Mouse (Mus musculus) limb, embryonic 10.5 days (tissue): ENCODE measurements around the gene Egflam. TPM values are rescaled to one million over a fixed set of nuclear protein-coding genes. Genes with fewer than 3 reads are reported as not detected.

ENCODE experiments used
- DNase-seq: peaks from one replicate; pipeline ENCODE4 v3.0.0-alpha.2; 2017; ENCODE audit warnings: low spot score
- H3K27ac ChIP-seq: fragments of 300-500 bp; sonication (generic); 2 replicates; pipeline ENCODE4 v1.5.1; 2016; ENCODE audit warnings: mild to moderate bottlenecking
- H3K27me3 ChIP-seq: fragments of 300-500 bp; sonication (generic); 2 replicates; pipeline ENCODE4 v1.6.1; 2016; ENCODE audit warnings: low read depth, mild to moderate bottlenecking; ENCODE audit not compliant: poor library complexity, severe bottlenecking
- H3K36me3 ChIP-seq: fragments of 300-500 bp; sonication (generic); 2 replicates; pipeline ENCODE4 v1.6.1; 2016; ENCODE audit warnings: mild to moderate bottlenecking, moderate library complexity
- H3K4me1 ChIP-seq: fragments of 300-500 bp; sonication (generic); 2 replicates; pipeline ENCODE4 v1.6.1; 2016
- H3K4me3 ChIP-seq: fragments of 300-500 bp; sonication (generic); 2 replicates; pipeline ENCODE4 v1.5.1; 2016; ENCODE audit warnings: mild to moderate bottlenecking, moderate library complexity
- H3K9me3 ChIP-seq: fragments of 300-500 bp; sonication (generic); replicated peaks from 2 replicates; pipeline ENCODE4 v1.6.1; 2016; ENCODE audit warnings: mild to moderate bottlenecking
- WGBS: fragments of 180-500 bp; shearing (Covaris S2); methylation state at CpG from one replicate; pipeline ENCODE4 v1.1.7; 2016; 5-methylcytosine and 5-hydroxymethylcytosine counted together
- polyA plus RNA-seq: library from polyadenylated mRNA; unstranded; fragments of >200 nt; fragmentation: Nextera tagmentation; extraction: Ambion mirVana; gene quantifications from 2 replicates; pipeline ENCODE4 v1.2.1, GENCODE M21; 2016

Gene Egflam
- polyA plus RNA-seq, 1 experiment from 2014 or later = 11.4 TPM

DNA sequence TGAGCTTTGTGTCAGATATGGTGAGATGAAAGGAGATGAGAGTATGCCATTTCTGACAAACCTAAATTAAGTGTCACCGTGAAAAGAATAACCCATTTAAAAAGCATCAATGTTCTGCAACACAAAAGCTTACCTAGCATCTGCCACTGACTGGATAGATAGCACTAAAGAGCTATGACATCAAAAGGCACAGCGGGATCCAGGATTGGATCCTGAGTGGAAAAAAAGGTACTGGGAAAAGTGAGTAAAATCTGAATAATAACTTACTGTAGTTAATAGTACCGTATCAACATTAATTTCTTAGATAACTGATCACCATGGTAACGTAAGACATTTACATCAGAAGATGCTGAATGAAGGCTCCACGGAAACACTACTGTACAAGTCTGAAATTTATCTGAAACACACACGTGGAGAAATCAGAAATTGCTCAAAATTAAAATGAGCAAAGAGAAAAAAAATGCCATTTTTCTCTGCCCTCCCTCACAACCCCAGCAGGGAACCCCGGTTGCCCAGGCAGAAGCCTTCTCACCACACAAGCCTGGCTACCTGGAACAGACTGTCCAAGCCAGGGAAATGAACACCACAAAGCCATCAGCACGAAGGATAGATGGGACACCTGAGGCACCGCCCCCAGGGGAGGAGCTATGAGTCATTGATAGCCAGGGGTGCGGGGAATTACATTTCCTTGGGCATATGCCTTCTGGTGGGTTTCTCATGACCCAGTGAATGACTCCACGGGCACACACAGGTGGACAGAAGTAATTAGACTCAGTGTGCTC, 63.5 kb downstream of the Egflam start:
- H3K4me3 ChIP-seq = no peak overlapping the region
- H3K27ac ChIP-seq = no peak overlapping the region
- no peaks in the 10 kb centered on the region for H3K9me3 ChIP-seq
- H3K36me3 ChIP-seq = no peaks in the 10 kb centered on the region
- DNase-seq = no peak
- 89% methylated on average over 11 of the region's 11 CpGs for WGBS
- peaks cover 8% of the 10 kb centered on the region for H3K4me1 ChIP-seq
- no peaks in the 10 kb centered on the region for H3K27me3 ChIP-seq

GRCm38 (mm10) chr15:7332875-7333274, 65.3 kb downstream of the Egflam start:
- H3K4me3 ChIP-seq = no peak overlapping the region
- no peaks in the 10 kb centered on the region for H3K4me1 ChIP-seq
- WGBS = 92% methylated on average over 1 of the region's 1 CpGs
- DNase-seq = no peak
- no peaks in the 10 kb centered on the region for H3K27me3 ChIP-seq
- no peaks in the 10 kb centered on the region for H3K9me3 ChIP-seq
- no peak overlapping the region for H3K27ac ChIP-seq
- no peaks in the 10 kb centered on the region for H3K36me3 ChIP-seq

DNA sequence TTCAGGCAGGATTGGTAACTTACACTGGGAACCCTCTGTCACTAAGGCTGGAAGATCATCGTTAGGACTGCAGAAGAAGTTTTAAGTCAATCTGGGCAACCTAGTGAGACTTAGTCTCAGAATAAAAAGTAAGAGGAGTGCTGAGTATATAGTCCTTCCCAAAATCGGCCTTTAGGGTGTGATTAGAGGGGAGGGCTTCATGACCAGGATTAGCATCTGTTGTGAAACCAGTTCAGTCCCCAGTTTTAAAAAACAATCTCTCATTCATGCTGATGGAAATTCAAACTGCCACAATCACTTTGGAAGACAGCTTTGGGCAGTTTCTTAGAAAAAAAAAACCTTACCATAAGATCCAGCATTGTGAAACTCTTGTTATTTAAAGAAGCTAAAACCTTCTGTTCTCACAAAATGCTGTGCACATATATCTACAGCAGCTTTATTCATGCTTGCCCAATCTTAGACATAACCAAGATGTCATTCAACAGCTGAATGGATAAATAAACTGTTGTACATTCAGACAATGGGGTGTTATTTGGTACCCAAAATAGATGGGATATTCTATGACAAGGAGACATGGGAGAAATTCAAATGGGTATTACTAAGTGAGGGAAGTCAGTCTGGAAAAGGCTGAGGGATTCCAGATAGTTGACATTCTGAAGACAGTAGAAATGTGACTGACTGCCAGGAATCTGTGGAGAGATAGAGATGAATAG, 75.4 kb downstream of the Egflam start:
- H3K4me1 ChIP-seq = no peaks in the 10 kb centered on the region
- H3K27me3 ChIP-seq = no peaks in the 10 kb centered on the region
- H3K36me3 ChIP-seq = no peaks in the 10 kb centered on the region
- no peaks in the 10 kb centered on the region for H3K9me3 ChIP-seq
- H3K27ac ChIP-seq = no peak overlapping the region
- no peak for DNase-seq
- 88% methylated on average over 2 of the region's 2 CpGs for WGBS
- H3K4me3 ChIP-seq = no peak overlapping the region

- 85% methylated on average over 4 of the region's 4 CpGs for WGBS
- H3K4me1 ChIP-seq = no peaks in the 10 kb centered on the region
- no peak overlapping the region for H3K27ac ChIP-seq
- no peaks in the 10 kb centered on the region for H3K9me3 ChIP-seq
- H3K36me3 ChIP-seq = no peaks in the 10 kb centered on the region
- peak; percentile 11 for DNase-seq
- no peak overlapping the region for H3K4me3 ChIP-seq
- no peaks in the 10 kb centered on the region for H3K27me3 ChIP-seq
Measured at GRCm38 (mm10) chr15:7320901-7321300, 77.3 kb downstream of the Egflam start.

- WGBS = 89% methylated on average over 9 of the region's 9 CpGs
- no peaks in the 10 kb centered on the region for H3K4me1 ChIP-seq
- H3K9me3 ChIP-seq = no peaks in the 10 kb centered on the region
- no peak overlapping the region for H3K4me3 ChIP-seq
- peak; percentile 21 for DNase-seq
- no peaks in the 10 kb centered on the region for H3K27me3 ChIP-seq
- H3K36me3 ChIP-seq = no peaks in the 10 kb centered on the region
- H3K27ac ChIP-seq = no peak overlapping the region
Measured at GRCm38 (mm10) chr15:7315539-7315938, 82.7 kb downstream of the Egflam start.

DNA sequence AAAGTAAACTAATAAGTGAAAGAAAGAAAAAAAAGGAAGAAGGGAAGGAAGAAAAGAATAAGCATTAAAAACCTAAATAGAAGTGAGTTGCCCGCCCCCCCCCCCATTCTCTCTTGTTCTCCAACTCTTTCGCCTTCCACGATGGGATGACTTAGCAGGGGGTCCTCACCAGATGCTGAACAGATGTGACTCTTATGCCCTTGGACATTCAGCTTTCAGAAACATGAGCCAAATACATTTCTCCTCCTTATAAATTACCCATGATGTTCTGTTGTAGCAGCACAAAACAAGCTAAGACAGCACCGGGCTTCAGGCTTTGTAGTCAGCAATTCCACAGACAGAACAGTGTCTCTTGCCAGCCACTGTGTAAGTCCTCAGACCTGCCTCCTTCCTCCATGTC, 89.5 kb downstream of the Egflam start:
- no peaks in the 10 kb centered on the region for H3K27me3 ChIP-seq
- WGBS = 65% methylated on average over 4 of the region's 4 CpGs
- DNase-seq = peak; percentile 25
- H3K4me3 ChIP-seq = no peak overlapping the region
- H3K36me3 ChIP-seq = no peaks in the 10 kb centered on the region
- peaks cover 4% of the 10 kb centered on the region; the same call in 1 of the 2 replicates for H3K4me1 ChIP-seq
- H3K27ac ChIP-seq = no peak overlapping the region
- H3K9me3 ChIP-seq = no peaks in the 10 kb centered on the region

- no peaks in the 10 kb centered on the region for H3K36me3 ChIP-seq
- no peaks in the 10 kb centered on the region for H3K9me3 ChIP-seq
- H3K27ac ChIP-seq = no peak overlapping the region
- no peak for DNase-seq
- H3K4me1 ChIP-seq = no peaks in the 10 kb centered on the region
- WGBS = 96% methylated on average over 1 of the region's 1 CpGs
- H3K27me3 ChIP-seq = no peaks in the 10 kb centered on the region
- H3K4me3 ChIP-seq = no peak overlapping the region
Measured at GRCm38 (mm10) chr15:7299892-7300291, 98.3 kb downstream of the Egflam start.

- DNase-seq = no peak
- 89% methylated on average over 1 of the region's 1 CpGs for WGBS
- no peaks in the 10 kb centered on the region for H3K27me3 ChIP-seq
- H3K9me3 ChIP-seq = no peaks in the 10 kb centered on the region
- H3K4me3 ChIP-seq = no peak overlapping the region
- H3K36me3 ChIP-seq = no peaks in the 10 kb centered on the region
- H3K27ac ChIP-seq = no peak overlapping the region
- H3K4me1 ChIP-seq = no peaks in the 10 kb centered on the region
Measured at GRCm38 (mm10) chr15:7295199-7295598, 103.0 kb downstream of the Egflam start.

GRCm38 (mm10) chr15:7292854-7293253, 105.3 kb downstream of the Egflam start:
- Histone ChIP-seq H3K4me3 (no peak overlapping the region), H3K27me3 (no peaks in the 10 kb centered on the region), H3K27ac (no peak overlapping the region), H3K9me3 (no peaks in the 10 kb centered on the region), H3K36me3 (no peaks in the 10 kb centered on the region), H3K4me1 (no peaks in the 10 kb centered on the region; the same call in 1 of the 2 replicates)
- no peak for DNase-seq

DNA sequence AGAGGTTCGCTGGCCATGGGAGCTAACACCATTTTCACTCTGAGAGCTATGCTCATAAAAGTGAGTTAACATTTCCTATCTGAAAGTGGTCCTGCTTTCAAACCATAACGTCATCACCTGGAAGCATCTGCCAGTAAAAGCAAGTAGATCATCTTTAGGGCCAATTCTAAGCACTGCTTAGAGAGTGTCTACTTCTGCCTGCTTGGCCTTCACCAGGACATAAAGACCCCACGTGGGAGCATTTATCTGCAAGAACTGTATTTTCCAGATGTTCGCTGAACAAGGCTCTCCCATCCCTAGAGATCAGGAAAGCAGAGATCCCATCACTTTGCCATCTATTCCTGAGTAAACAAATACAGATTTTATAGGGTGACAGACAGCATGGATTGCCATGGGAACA, 108.2 kb downstream of the Egflam start:
- no peaks in the 10 kb centered on the region for H3K9me3 ChIP-seq
- no peak for DNase-seq
- 81% methylated on average over 4 of the region's 4 CpGs for WGBS
- H3K27ac ChIP-seq = no peak overlapping the region
- H3K36me3 ChIP-seq = no peaks in the 10 kb centered on the region
- no peak overlapping the region for H3K4me3 ChIP-seq
- H3K4me1 ChIP-seq = no peaks in the 10 kb centered on the region; the same call in 1 of the 2 replicates
- H3K27me3 ChIP-seq = no peaks in the 10 kb centered on the region

- Histone ChIP-seq H3K36me3 (no peaks in the 10 kb centered on the region), H3K27me3 (no peaks in the 10 kb centered on the region), H3K9me3 (no peaks in the 10 kb centered on the region), H3K4me3 (no peak overlapping the region), H3K27ac (no peak overlapping the region), H3K4me1 (no peaks in the 10 kb centered on the region; the same call in 1 of the 2 replicates)
- 64% methylated on average over 14 of the region's 14 CpGs for WGBS
- no peak for DNase-seq
Measured at GRCm38 (mm10) chr15:7289516-7289915, 108.7 kb downstream of the Egflam start.

- no peaks in the 10 kb centered on the region; the same call in 1 of the 2 replicates for H3K4me1 ChIP-seq
- no peak for DNase-seq
Measured at GRCm38 (mm10) chr15:7288841-7289424, 109.3 kb downstream of the Egflam start.

GRCm38 (mm10) chr15:7287911-7288310, 110.3 kb downstream of the Egflam start:
- H3K4me1 ChIP-seq = no peaks in the 10 kb centered on the region; the same call in 1 of the 2 replicates
- 83% methylated on average over 3 of the region's 3 CpGs for WGBS
- no peak for DNase-seq
- no peaks in the 10 kb centered on the region for H3K36me3 ChIP-seq
- H3K27ac ChIP-seq = no peak overlapping the region
- H3K9me3 ChIP-seq = no peaks in the 10 kb centered on the region
- no peak overlapping the region for H3K4me3 ChIP-seq
- H3K27me3 ChIP-seq = no peaks in the 10 kb centered on the region

More at GRCm38 (mm10) chr15:7288841-7289424, 109.3 kb downstream of the Egflam start:
- H3K27ac ChIP-seq = no peak overlapping the region
- H3K36me3 ChIP-seq = no peaks in the 10 kb centered on the region
- WGBS = 46% methylated on average over 4 of the region's 4 CpGs
- H3K9me3 ChIP-seq = no peaks in the 10 kb centered on the region
- H3K27me3 ChIP-seq = no peaks in the 10 kb centered on the region
- no peak overlapping the region for H3K4me3 ChIP-seq
